Mouse (Mus musculus) large intestine, adult 2 months (tissue): ENCODE measurements around the gene Gm732. TPM values are rescaled to one million over a fixed set of nuclear protein-coding genes. Genes with fewer than 3 reads are reported as not detected.

Experiments
- DNase-seq: peaks from one replicate; pipeline ENCODE4 v3.0.0-alpha.2; 2012; ENCODE audit warnings: low read depth, low spot score
- WGBS: fragments of 180-500 bp; shearing (Covaris S2); methylation state at CpG from one replicate; pipeline ENCODE4 v1.1.7; 2018; 5-methylcytosine and 5-hydroxymethylcytosine counted together
- polyA plus RNA-seq: library from polyadenylated mRNA; depleted of rRNA; stranded (reverse); fragments of >200 nt; gene quantifications from 2 replicates; pipeline ENCODE4 v1.2.3, GENCODE M21; 2012; rRNA removed

The Gm732 gene
- polyA plus RNA-seq = not detected in 2 replicates

DNA sequence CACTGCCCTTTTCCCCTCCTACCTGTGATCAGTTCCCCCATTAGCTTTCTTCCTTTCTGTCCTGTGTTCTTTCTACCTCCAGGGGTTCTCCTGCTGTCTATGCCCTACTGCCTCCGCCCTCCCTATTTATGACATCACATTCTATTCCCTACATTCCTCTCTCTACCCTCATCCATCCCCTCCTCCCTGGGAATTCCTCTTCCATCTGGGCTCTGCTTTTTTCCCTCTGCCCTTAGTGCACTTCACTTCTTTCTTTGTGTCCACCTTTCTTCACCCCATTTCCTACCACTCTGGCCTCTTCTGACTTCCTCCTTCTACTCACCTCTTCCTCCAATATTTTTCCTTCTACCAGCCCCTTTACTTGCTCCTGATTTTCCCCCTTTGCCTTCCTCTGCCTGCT is at the start of gene Gm732:
TSS of gene Gm732 (minus strand) at position 101 of the 400 bp plus-strand sequence.
- no peak for DNase-seq
- WGBS = 63% methylated on average over 1 of the region's 1 CpGs

Other genes starting within 250 kb of the Gm732 start
- not detected in 2 replicates for gene Tent5d, start 155.9 kb downstream of the Gm732 start, polyA plus RNA-seq
- gene 2610002M06Rik, start 132.1 kb downstream of the Gm732 start, polyA plus RNA-seq = 3.2 TPM in 2 replicates